Mouse (Mus musculus): Measurements from ENCODE around the gene Gpr33.

GRCm38 (mm10) chr12:52014044-52014443 is 13.8 kb downstream of the Gpr33 start:
- TF ChIP-seq CTCF (IDR thresholded peaks at IDR 0.05; ENCODE audit: borderline replicate concordance, extremely low read depth, insufficient read depth, insufficient read length): no peak
- TF ChIP-seq POLR2A (IDR thresholded peaks at IDR 0.05; ENCODE audit: borderline replicate concordance, extremely low read depth, insufficient read depth, insufficient read length, poor library complexity, severe bottlenecking): no peak

Measured in brain, embryonic 14.5 days (tissue).